Mouse (Mus musculus) limb, embryonic 15.5 days (tissue): Measurements from ENCODE around the gene Lonp1. TPM values are rescaled to one million over a fixed set of nuclear protein-coding genes. Genes with fewer than 3 reads are reported as not detected.
"Not testable (repeated sequence)": the region's sequence is repeated elsewhere in the genome, so short reads cannot be mapped to it uniquely, and the experiment has no call there.

Source experiments
- ATAC-seq: fragments of 200-750 bp; cut with Nextera tagmentation; 2 replicates; pipeline ENCODE4 v1.8.0; 2017; ENCODE audit warnings: low read depth, moderate TSS enrichment; ENCODE audit not compliant: insufficient number of reproducible peaks, low FRiP score, low TSS enrichment
- H3K27ac ChIP-seq: fragments of 300-500 bp; sonication (generic); 2 replicates; pipeline ENCODE4 v1.5.1; 2015; ENCODE audit warnings: moderate library complexity, mild to moderate bottlenecking, inconsistent platforms
- H3K27me3 ChIP-seq: fragments of 300-500 bp; sonication (generic); 2 replicates; pipeline ENCODE4 v1.6.1; 2015; ENCODE audit warnings: inconsistent platforms
- H3K36me3 ChIP-seq: fragments of 300-500 bp; sonication (generic); 2 replicates; pipeline ENCODE4 v1.6.1; 2015; ENCODE audit warnings: inconsistent platforms
- H3K4me1 ChIP-seq: fragments of 300-500 bp; sonication (generic); 2 replicates; pipeline ENCODE4 v1.6.1; 2015; ENCODE audit warnings: inconsistent platforms
- H3K4me2 ChIP-seq: fragments of 300-500 bp; sonication (generic); 2 replicates; pipeline ENCODE4 v1.6.1; 2015; ENCODE audit warnings: mild to moderate bottlenecking, inconsistent platforms
- H3K4me3 ChIP-seq: fragments of 300-500 bp; sonication (generic); 2 replicates; pipeline ENCODE4 v1.5.1; 2015; ENCODE audit warnings: mild to moderate bottlenecking, inconsistent platforms
- H3K9ac ChIP-seq: fragments of 300-500 bp; sonication (generic); 2 replicates; pipeline ENCODE4 v1.6.1; 2015; ENCODE audit warnings: inconsistent platforms
- H3K9me3 ChIP-seq: fragments of 300-500 bp; sonication (generic); 2 replicates; pipeline ENCODE4 v1.6.1; 2016; ENCODE audit warnings: inconsistent platforms
- WGBS: fragments of 180-500 bp; shearing (Covaris S2); methylation state at CpG from one replicate; pipeline ENCODE4 v1.1.7; 2015; 5-methylcytosine and 5-hydroxymethylcytosine counted together
- polyA plus RNA-seq: library from polyadenylated mRNA; unstranded; fragments of >200 nt; fragmentation: Nextera tagmentation; extraction: Ambion mirVana; gene quantifications from 2 replicates; pipeline ENCODE4 v1.2.1, GENCODE M21; 2015

Lonp1 gene
- polyA plus RNA-seq, 1 experiment from 2014 or later = 49.1 TPM

GRCm38 (mm10) chr17:56615792-56616191 is 10.9 kb downstream of the Lonp1 start:
- Histone ChIP-seq H3K4me1 (peaks cover 23% of the 10 kb centered on the region), H3K9ac (no peak overlapping the region), H3K4me2 (no peak overlapping the region), H3K27me3 (no peaks in the 10 kb centered on the region), H3K27ac (no peak overlapping the region), H3K36me3 (peaks cover 65% of the 10 kb centered on the region), H3K4me3 (no peak overlapping the region), H3K9me3 (no peaks in the 10 kb centered on the region)
- 91% methylated on average over 4 of the region's 4 CpGs for WGBS
- no peak for ATAC-seq

GRCm38 (mm10) chr17:56615136-56615784 is 11.4 kb downstream of the Lonp1 start:
- H3K27me3 ChIP-seq = no peaks in the 10 kb centered on the region
- H3K4me2 ChIP-seq = peak overlapping the region; percentile 80
- H3K4me1 ChIP-seq = peaks cover 27% of the 10 kb centered on the region
- no peaks in the 10 kb centered on the region for H3K9me3 ChIP-seq
- no peak for ATAC-seq
- peaks cover 60% of the 10 kb centered on the region for H3K36me3 ChIP-seq
- H3K4me3 ChIP-seq = peak overlapping the region; percentile 62
- WGBS = 84% methylated on average over 11 of the region's 11 CpGs
- H3K27ac ChIP-seq = no peak overlapping the region
- H3K9ac ChIP-seq = 0 out of 2 replicates have a peak overlapping the region, but pooled peaks have one; percentile 68

GRCm38 (mm10) chr17:56614391-56615135 is 12.1 kb downstream of the Lonp1 start:
- Histone ChIP-seq H3K27ac (no peak overlapping the region), H3K36me3 (peaks cover 53% of the 10 kb centered on the region)

GRCm38 (mm10) chr17:56613893-56614292 is 12.8 kb downstream of the Lonp1 start:
- ATAC-seq, H3K27me3 ChIP-seq, H3K9me3 ChIP-seq: not testable (repeated sequence)
- peak overlapping the region; percentile 94; the same call in 1 of the 2 replicates for H3K27ac ChIP-seq
- peaks cover 31% of the 10 kb centered on the region for H3K4me1 ChIP-seq
- peak overlapping the region; percentile 68 for H3K9ac ChIP-seq
- H3K36me3 ChIP-seq = peaks cover 46% of the 10 kb centered on the region
- peak overlapping the region; percentile 80 for H3K4me2 ChIP-seq
- under 1% methylated on average over 26 of the region's 26 CpGs for WGBS
- peak overlapping the region; percentile 62 for H3K4me3 ChIP-seq

More at GRCm38 (mm10) chr17:56614391-56615135, 12.1 kb downstream of the Lonp1 start:
- Histone ChIP-seq H3K27me3 (no peaks in the 10 kb centered on the region), H3K9me3 (no peaks in the 10 kb centered on the region), H3K9ac (peak overlapping the region; percentile 68), H3K4me3 (peak overlapping the region; percentile 62), H3K4me1 (peaks cover 29% of the 10 kb centered on the region), H3K4me2 (peak overlapping the region; percentile 80)
- no peak for ATAC-seq
- 30% methylated on average over 14 of the region's 14 CpGs for WGBS

- Histone ChIP-seq H3K27me3 (no peaks in the 10 kb centered on the region), H3K4me1 (peaks cover 37% of the 10 kb centered on the region), H3K9ac (peak within 1 kb of the TSS; percentile 68), H3K4me2 (peak within 1 kb of the TSS; percentile 80), H3K27ac (peak within 1 kb of the TSS; percentile 94), H3K4me3 (peak within 1 kb of the TSS; percentile 62), H3K9me3 (no peaks in the 10 kb centered on the region), H3K36me3 (peaks cover 41% of the 10 kb centered on the region)
- ATAC-seq = peak; percentile 61
- 0% methylated on average over 52 of the region's 52 CpGs for WGBS
Measured at GRCm38 (mm10) chr17:56613236-56613844, 13.3 kb downstream of the Lonp1 start, which contains the start of gene Rpl36. Rpl36 (plus strand) TSS chr17:56613416.

GRCm38 (mm10) chr17:56612565-56612939 is 14.1 kb downstream of the Lonp1 start:
- not testable (repeated sequence) for H3K27me3 ChIP-seq, H3K4me3 ChIP-seq, H3K27ac ChIP-seq, ATAC-seq, H3K9me3 ChIP-seq, H3K4me2 ChIP-seq, H3K9ac ChIP-seq
- Histone ChIP-seq H3K4me1 (peaks cover 44% of the 10 kb centered on the region), H3K36me3 (peaks cover 36% of the 10 kb centered on the region)
- WGBS = 81% methylated on average over 10 of the region's 10 CpGs

GRCm38 (mm10) chr17:56611861-56612564 is 14.7 kb downstream of the Lonp1 start:
- Histone ChIP-seq H3K4me2 (peak overlapping the region; percentile 10; the same call in 1 of the 2 replicates), H3K4me1 (peaks cover 46% of the 10 kb centered on the region), H3K9me3 (no peaks in the 10 kb centered on the region), H3K4me3 (no peak overlapping the region), H3K36me3 (peaks cover 36% of the 10 kb centered on the region), H3K27me3 (no peaks in the 10 kb centered on the region), H3K9ac (no peak overlapping the region), H3K27ac (no peak overlapping the region)
- 22% methylated on average over 14 of the region's 14 CpGs for WGBS
- no peak for ATAC-seq

GRCm38 (mm10) chr17:56611323-56611722 is 15.4 kb downstream of the Lonp1 start:
- peaks cover 36% of the 10 kb centered on the region for H3K36me3 ChIP-seq
- H3K4me3 ChIP-seq = no peak overlapping the region
- no peaks in the 10 kb centered on the region for H3K27me3 ChIP-seq
- WGBS = 72% methylated on average over 2 of the region's 2 CpGs
- H3K4me2 ChIP-seq = no peak overlapping the region
- 0 out of 2 replicates have a peak overlapping the region, but pooled peaks have one; percentile 50 for H3K27ac ChIP-seq
- H3K9ac ChIP-seq = no peak overlapping the region; the same call in 1 of the 2 replicates
- peaks cover 46% of the 10 kb centered on the region for H3K4me1 ChIP-seq
- ATAC-seq = no peak
- H3K9me3 ChIP-seq = no peaks in the 10 kb centered on the region

- peak within 1 kb of the TSS; percentile 78 for H3K27ac ChIP-seq
Measured at GRCm38 (mm10) chr17:56609452-56610171, 17.1 kb downstream of the Lonp1 start, which contains the start of gene 2410015M20Rik. 2410015M20Rik (minus strand) TSS chr17:56609771.

GRCm38 (mm10) chr17:56608699-56609098 is 18.0 kb downstream of the Lonp1 start:
- H3K4me1 ChIP-seq = peaks cover 32% of the 10 kb centered on the region
- H3K4me2 ChIP-seq = peak overlapping the region; percentile 73
- H3K36me3 ChIP-seq = peaks cover 42% of the 10 kb centered on the region
- H3K27me3 ChIP-seq = no peaks in the 10 kb centered on the region
- peak overlapping the region; percentile 57; the same call in 1 of the 2 replicates for H3K9ac ChIP-seq
- no peak for ATAC-seq
- H3K27ac ChIP-seq = peak overlapping the region; percentile 78
- H3K4me3 ChIP-seq = peak overlapping the region; percentile 64
- H3K9me3 ChIP-seq = no peaks in the 10 kb centered on the region
- 39% methylated on average over 5 of the region's 5 CpGs for WGBS

More at GRCm38 (mm10) chr17:56609452-56610171, 17.1 kb downstream of the Lonp1 start, which contains the start of gene 2410015M20Rik:
- Histone ChIP-seq H3K27me3 (no peaks in the 10 kb centered on the region), H3K4me2 (peak within 1 kb of the TSS; percentile 73), H3K4me1 (peaks cover 37% of the 10 kb centered on the region), H3K4me3 (peak within 1 kb of the TSS; percentile 64), H3K36me3 (peaks cover 37% of the 10 kb centered on the region), H3K9me3 (no peaks in the 10 kb centered on the region), H3K9ac (peak within 1 kb of the TSS; percentile 60)
- under 1% methylated on average over 44 of the region's 44 CpGs for WGBS
- ATAC-seq = peak; percentile 84
